Comparison of ENCODE assay signal across 29 mouse cellular contexts in the genomic region with DNA sequence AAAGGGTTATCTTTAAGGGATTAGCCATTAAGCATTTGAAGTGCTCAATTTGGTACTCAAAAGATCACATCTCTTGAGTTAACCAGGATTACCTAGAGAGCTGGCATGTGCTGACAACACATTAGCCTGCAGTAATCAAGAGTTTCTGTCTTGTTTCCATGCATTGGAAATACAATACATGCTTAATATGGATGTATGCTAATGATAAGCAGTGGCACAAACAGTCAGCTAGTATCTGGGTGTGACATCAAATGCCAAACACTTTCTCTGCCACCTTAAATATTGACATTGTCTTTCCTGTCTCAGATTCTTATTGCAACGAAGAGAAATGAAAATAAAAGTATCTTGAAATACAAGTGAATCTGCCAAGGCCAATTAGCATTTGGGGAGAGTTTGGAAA. TPM values are rescaled to one million over a fixed set of nuclear protein-coding genes. Genes with fewer than 3 reads are reported as not detected.
DNase-seq lines count a peak whose midpoint lies in the region; ATAC-seq and TF ChIP-seq lines count a peak whose summit lies in the region.
"Had no signal": no experiment of that assay in that cellular context is flagged by ENCODE, and none has a peak within 500 bp of the region (broad histone marks: within the 10 kb centered on the region; RNA-seq: fewer than 3 reads in every experiment).

No protein-coding gene starts in this region.

- ATAC-seq in forebrain, embryonic 14.5 days = peak; percentile 67; the same call in 1 of the 2 replicates
- no peak for ATAC-seq in forebrain, postnatal 0 days
- no peak for ATAC-seq in heart, embryonic 11.5 days (replicated peaks; ENCODE audit: insufficient number of reproducible peaks, low FRiP score, low TSS enrichment)
- ATAC-seq in liver, embryonic 13.5 days (ENCODE audit: low read depth) = peak; percentile 47; the same call in 1 of the 2 replicates
- ATAC-seq in liver, embryonic 11.5 days (replicated peaks; ENCODE audit: low FRiP score) = no peak
- ATAC-seq: hindbrain, embryonic 16.5 days; intestine, embryonic 15.5 days; Patski had no signal

- DNase-seq in forebrain, embryonic 14.5 days (ENCODE audit: low spot score) = peak; percentile 20
- DNase-seq in forebrain, postnatal 0 days = no peak
- peak; percentile 4 for DNase-seq in heart, adult 11 months
- DNase-seq in liver, embryonic 13.5 days = no peak
- no peak for DNase-seq in liver, embryonic 11.5 days (ENCODE audit: low spot score)
- DNase-seq in ovary, postnatal 14 days (ENCODE audit: low spot score) = no peak
- DNase-seq: adrenal gland, postnatal 10 days; adrenal gland, postnatal 36 days; B cell, adult 2 months; cerebellum, adult 11 months; cerebellum, adult 2 months; cerebellum, adult 9-11 months; cerebellum, postnatal 25 days; gastrocnemius, postnatal 10 days; gastrocnemius, postnatal 36 days; heart, postnatal 10 days; heart, postnatal 36 days had no signal

- 30% methylated on average over 1 of the region's 1 CpGs for WGBS in forebrain, embryonic 14.5 days
- 32% methylated on average over 1 of the region's 1 CpGs for WGBS in forebrain, postnatal 0 days
- 60% methylated on average over 1 of the region's 1 CpGs for WGBS in heart, embryonic 11.5 days (ENCODE audit: insufficient replicate concordance)
- 43% methylated on average over 1 of the region's 1 CpGs for WGBS in liver, embryonic 13.5 days (ENCODE audit: insufficient replicate concordance)
- WGBS in liver, embryonic 11.5 days = 58% methylated on average over 1 of the region's 1 CpGs

- H3K4me1 ChIP-seq in forebrain, embryonic 14.5 days (ENCODE audit: control insufficient read depth, insufficient read depth, low read length) = peaks cover 4% of the 10 kb centered on the region; the same call in 1 of the 2 replicates
- peaks cover 5% of the 10 kb centered on the region; the same call in 1 of the 2 replicates for H3K4me1 ChIP-seq in forebrain, postnatal 0 days (ENCODE audit: insufficient read depth)
- H3K4me1 ChIP-seq in heart, embryonic 11.5 days (ENCODE audit: control insufficient read depth, insufficient read depth, low read length) = peaks cover under 1% of the 10 kb centered on the region; the same call in 1 of the 2 replicates
- peaks cover 47% of the 10 kb centered on the region for H3K4me1 ChIP-seq in liver, embryonic 13.5 days (replicated peaks)
- peaks cover 3% of the 10 kb centered on the region; the same call in 1 of the 2 replicates for H3K4me1 ChIP-seq in liver, embryonic 11.5 days (replicated peaks; ENCODE audit: control insufficient read depth, insufficient read depth, low read length)
- H3K4me1 ChIP-seq: heart, embryonic 15.5 days had no signal

- TF ChIP-seq CTCF in forebrain, postnatal 0 days (IDR thresholded peaks at IDR 0.05; ENCODE audit: low read depth) = no peak

- H3K27me3 ChIP-seq in forebrain, embryonic 14.5 days (replicated peaks; ENCODE audit: control insufficient read depth, insufficient read depth, low read length) = no peaks in the 10 kb centered on the region
- H3K27me3 ChIP-seq in forebrain, postnatal 0 days (ENCODE audit: insufficient read depth, low read length) = no peaks in the 10 kb centered on the region
- no peaks in the 10 kb centered on the region for H3K27me3 ChIP-seq in heart, embryonic 11.5 days (ENCODE audit: control insufficient read depth, insufficient read depth, low read length)
- H3K27me3 ChIP-seq in liver, embryonic 13.5 days = peaks cover 5% of the 10 kb centered on the region; the same call in 1 of the 2 replicates
- H3K27me3 ChIP-seq in liver, embryonic 11.5 days (replicated peaks; ENCODE audit: control insufficient read depth, insufficient read depth, low read length) = peaks cover 3% of the 10 kb centered on the region; the same call in 1 of the 2 replicates
- H3K27me3 ChIP-seq: CH12.LX; embryonic facial prominence, embryonic 12.5 days; embryonic facial prominence, embryonic 15.5 days; heart, embryonic 15.5 days; hindbrain, embryonic 13.5 days; intestine, embryonic 15.5 days had no signal

- no peak overlapping the region for H3K9ac ChIP-seq in forebrain, embryonic 14.5 days (ENCODE audit: low read length)
- no peak overlapping the region for H3K9ac ChIP-seq in forebrain, postnatal 0 days
- H3K9ac ChIP-seq in heart, embryonic 11.5 days (ENCODE audit: low read depth, low read length) = no peak overlapping the region
- no peak overlapping the region for H3K9ac ChIP-seq in liver, embryonic 13.5 days
- no peak overlapping the region for H3K9ac ChIP-seq in liver, embryonic 11.5 days (ENCODE audit: low read depth, low read length)
- H3K9ac ChIP-seq: embryonic facial prominence, embryonic 12.5 days; embryonic facial prominence, embryonic 15.5 days; heart, embryonic 12.5 days; heart, embryonic 15.5 days; hindbrain, embryonic 13.5 days; intestine, embryonic 15.5 days had no signal

- H3K36me3 ChIP-seq in forebrain, embryonic 14.5 days (ENCODE audit: control insufficient read depth, insufficient read depth, low read length) = no peaks in the 10 kb centered on the region
- H3K36me3 ChIP-seq in forebrain, postnatal 0 days (ENCODE audit: insufficient read depth) = no peaks in the 10 kb centered on the region
- no peaks in the 10 kb centered on the region for H3K36me3 ChIP-seq in heart, embryonic 11.5 days (ENCODE audit: control insufficient read depth, insufficient read depth, low read length)
- no peaks in the 10 kb centered on the region; the same call in 1 of the 2 replicates for H3K36me3 ChIP-seq in liver, embryonic 13.5 days
- H3K36me3 ChIP-seq in liver, embryonic 11.5 days (ENCODE audit: control insufficient read depth, insufficient read depth, low read length) = no peaks in the 10 kb centered on the region
- H3K36me3 ChIP-seq: embryonic facial prominence, embryonic 12.5 days; embryonic facial prominence, embryonic 15.5 days; G1E; heart, embryonic 12.5 days; heart, embryonic 15.5 days; hindbrain, embryonic 10.5 days; hindbrain, embryonic 13.5 days; intestine, embryonic 15.5 days had no signal

- no peak overlapping the region for H3K27ac ChIP-seq in forebrain, embryonic 14.5 days (ENCODE audit: low read depth, low read length)
- no peak overlapping the region for H3K27ac ChIP-seq in forebrain, postnatal 0 days (ENCODE audit: low read depth, low read length)
- H3K27ac ChIP-seq in heart, embryonic 11.5 days (ENCODE audit: low read depth, low read length) = no peak overlapping the region
- H3K27ac ChIP-seq in liver, embryonic 13.5 days = peak overlapping the region; percentile 50
- no peak overlapping the region for H3K27ac ChIP-seq in liver, embryonic 11.5 days (ENCODE audit: low read depth, low read length)
- H3K27ac ChIP-seq: embryonic facial prominence, embryonic 12.5 days; embryonic facial prominence, embryonic 15.5 days; heart, embryonic 15.5 days; hindbrain, embryonic 10.5 days; hindbrain, embryonic 13.5 days; intestine, embryonic 15.5 days had no signal

- H3K4me2 ChIP-seq in forebrain, embryonic 14.5 days (ENCODE audit: low read length) = no peak overlapping the region
- no peak overlapping the region for H3K4me2 ChIP-seq in forebrain, postnatal 0 days (ENCODE audit: low read depth)
- no peak overlapping the region for H3K4me2 ChIP-seq in heart, embryonic 11.5 days
- H3K4me2 ChIP-seq in liver, embryonic 13.5 days = no peak overlapping the region
- no peak overlapping the region for H3K4me2 ChIP-seq in liver, embryonic 11.5 days
- H3K4me2 ChIP-seq: embryonic facial prominence, embryonic 12.5 days; embryonic facial prominence, embryonic 15.5 days; heart, embryonic 12.5 days; heart, embryonic 15.5 days; hindbrain, embryonic 13.5 days; intestine, embryonic 15.5 days had no signal

- no peaks in the 10 kb centered on the region for H3K9me3 ChIP-seq in forebrain, embryonic 14.5 days (replicated peaks; ENCODE audit: control insufficient read depth, low read length)
- H3K9me3 ChIP-seq in forebrain, postnatal 0 days (ENCODE audit: low read length) = no peaks in the 10 kb centered on the region
- H3K9me3 ChIP-seq in heart, embryonic 11.5 days (replicated peaks; ENCODE audit: control insufficient read depth, low read length) = no peaks in the 10 kb centered on the region
- H3K9me3 ChIP-seq in liver, embryonic 13.5 days (replicated peaks) = 0 out of 2 replicates have a peak, but pooled peaks cover 10% of the 10 kb centered on the region
- no peaks in the 10 kb centered on the region for H3K9me3 ChIP-seq in liver, embryonic 11.5 days (ENCODE audit: control insufficient read depth, low read length)
- H3K9me3 ChIP-seq: embryonic facial prominence, embryonic 12.5 days; embryonic facial prominence, embryonic 15.5 days; heart, embryonic 12.5 days; heart, embryonic 15.5 days; hindbrain, embryonic 10.5 days; hindbrain, embryonic 13.5 days; intestine, embryonic 15.5 days had no signal

- no peak overlapping the region for H3K4me3 ChIP-seq in forebrain, embryonic 14.5 days (ENCODE audit: low read depth, low read length)
- H3K4me3 ChIP-seq in forebrain, postnatal 0 days (ENCODE audit: low read depth, low read length) = no peak overlapping the region
- H3K4me3 ChIP-seq in heart, embryonic 11.5 days (ENCODE audit: low read depth, low read length) = no peak overlapping the region
- no peak overlapping the region for H3K4me3 ChIP-seq in liver, embryonic 13.5 days (replicated peaks)
- H3K4me3 ChIP-seq in liver, embryonic 11.5 days (ENCODE audit: low read depth, low read length) = no peak overlapping the region
- H3K4me3 ChIP-seq: embryonic facial prominence, embryonic 12.5 days; embryonic facial prominence, embryonic 15.5 days; heart, embryonic 12.5 days; heart, embryonic 15.5 days; hindbrain, embryonic 10.5 days; hindbrain, embryonic 13.5 days; intestine, embryonic 15.5 days had no signal

RNA-seq across cellular contexts. Expression of a gene that starts 22.8 kb away (rescaled TPM):
- 7.1 and 8.1 TPM in 2 replicates for polyA plus RNA-seq in forebrain, embryonic 14.5 days (2014; fragmentation: Nextera tagmentation; extraction: Ambion mirVana)
- 13.8 and 17.9 TPM in 2 replicates for total RNA-seq in forebrain, postnatal 0 days (2014; rRNA removed)
- 5.8 and 7.1 TPM in 2 replicates for polyA plus RNA-seq in forebrain, postnatal 0 days (2015; fragmentation: Nextera tagmentation; extraction: Ambion mirVana)
- polyA plus RNA-seq in heart, embryonic 11.5 days (2014; fragmentation: Nextera tagmentation; extraction: Ambion mirVana) = 10.0 and 12.7 TPM in 2 replicates
- 34.7 and 39.3 TPM in 2 replicates for polyA plus RNA-seq in liver, embryonic 13.5 days (2015; fragmentation: Nextera tagmentation; extraction: Ambion mirVana)
- polyA plus RNA-seq in liver, embryonic 11.5 days (2014; fragmentation: Nextera tagmentation; extraction: Ambion mirVana) = 31.1 and 34.5 TPM in 2 replicates

Comparison
In these comparisons a context has a peak if more than half of its experiments do, and no peak if none do; other contexts are left out.
1. ATAC-seq: peak in forebrain, embryonic 14.5 days (single experiment) and liver, embryonic 13.5 days (single experiment); none in forebrain, postnatal 0 days (single experiment), heart, embryonic 11.5 days (single experiment) and liver, embryonic 11.5 days (single experiment).
2. DNase-seq: peak in forebrain, embryonic 14.5 days (single experiment) and heart, adult 11 months (single experiment); none in forebrain, postnatal 0 days (single experiment), liver, embryonic 13.5 days (single experiment), liver, embryonic 11.5 days (single experiment) and ovary, postnatal 14 days (single experiment).